Mouse (Mus musculus): Measurements from ENCODE around the gene Sult2b1.

DNA sequence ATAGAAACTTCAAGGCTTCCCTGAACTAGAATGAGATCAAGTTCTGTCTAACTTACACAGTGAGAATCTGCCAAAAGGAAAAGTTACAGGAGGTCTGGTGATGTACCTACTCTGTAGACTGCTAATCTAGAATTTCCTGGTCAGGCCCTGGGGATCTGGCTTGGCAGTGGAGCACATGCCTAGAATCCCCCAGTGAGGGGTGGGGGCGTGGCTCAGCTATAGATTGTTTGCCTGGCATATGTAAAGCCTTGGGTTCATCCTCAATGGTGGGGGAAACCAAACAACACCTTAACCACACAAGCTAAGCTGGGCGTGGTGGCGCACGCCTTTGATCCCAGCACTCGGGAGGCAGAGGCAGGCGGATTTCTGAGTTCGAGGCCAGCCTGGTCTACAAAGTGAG, 86.6 kb downstream of the Sult2b1 start:
- TF ChIP-seq POLR2A (IDR thresholded peaks at IDR 0.05; ENCODE audit: borderline replicate concordance, extremely low read depth, low read depth, low read length) (no peak), CTCF (IDR thresholded peaks at IDR 0.05; ENCODE audit: insufficient read depth, low read length) (no peak)
